Comparison of ENCODE assay signal across 8 mouse cellular contexts in the genomic region with DNA sequence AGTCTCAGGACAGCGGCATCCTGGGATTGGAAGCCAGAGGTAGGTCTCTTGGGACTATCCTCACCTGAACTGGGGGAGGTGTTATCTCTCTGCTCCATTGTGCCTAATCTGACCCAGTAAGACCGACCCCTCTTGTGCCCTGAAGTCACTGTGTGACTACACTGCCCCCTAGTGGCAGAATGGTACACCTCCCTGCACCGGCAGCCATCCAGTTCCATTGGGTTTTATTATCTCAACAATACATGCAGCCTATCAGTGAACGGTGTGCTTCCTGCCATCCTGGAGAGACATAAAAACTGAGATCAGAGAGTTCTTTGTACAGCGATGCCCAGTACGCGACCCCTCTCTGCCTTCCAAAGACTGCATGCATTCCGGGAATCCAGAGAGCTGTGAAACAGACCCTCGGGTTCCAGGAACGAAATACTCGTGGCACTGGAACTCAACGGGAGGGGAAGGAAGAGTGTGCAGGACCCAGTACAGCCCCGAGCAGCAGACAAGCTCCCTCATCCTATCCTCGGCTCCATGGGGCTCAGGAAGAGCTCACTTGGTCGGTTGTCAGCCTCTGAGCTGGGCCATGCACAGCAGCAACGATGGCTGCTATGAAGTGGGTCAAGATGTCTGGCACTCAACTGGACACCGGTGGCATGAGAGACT. TPM values are rescaled to one million over a fixed set of nuclear protein-coding genes. Genes with fewer than 3 reads are reported as not detected.
DNase-seq lines count a peak whose midpoint lies in the region; ATAC-seq and TF ChIP-seq lines count a peak whose summit lies in the region.

No protein-coding gene starts in this region.

- TF ChIP-seq CTCF in C2C12 (IDR thresholded peaks at IDR 0.05; ENCODE audit: control insufficient read depth, insufficient read depth, insufficient read length), result peak; percentile 91
- peak; percentile 97 for TF ChIP-seq CTCF in bone marrow, adult 2 months (IDR thresholded peaks at IDR 0.05; ENCODE audit: control insufficient read depth, insufficient read depth, low read length)

- 22% methylated on average over 17 of the region's 17 CpGs for WGBS in bone marrow, adult 2 months
- WGBS in embryonic facial prominence, embryonic 15.5 days, result 29% methylated on average over 17 of the region's 17 CpGs
- 33% methylated on average over 17 of the region's 17 CpGs for WGBS in heart, embryonic 10.5 days
- 29% methylated on average over 17 of the region's 17 CpGs for WGBS in limb, embryonic 14.5 days

- no peaks in the 10 kb centered on the region for H3K27me3 ChIP-seq in C2C12 (ENCODE audit: control insufficient read depth, insufficient read depth, insufficient read length)
- H3K27me3 ChIP-seq in embryonic facial prominence, embryonic 15.5 days, result no peaks in the 10 kb centered on the region
- peaks cover 10% of the 10 kb centered on the region for H3K27me3 ChIP-seq in heart, embryonic 10.5 days (ENCODE audit: insufficient read depth, poor library complexity, severe bottlenecking)
- H3K27me3 ChIP-seq in limb, embryonic 14.5 days (ENCODE audit: control insufficient read depth, insufficient read depth, low read length), result no peaks in the 10 kb centered on the region

- no peaks in the 10 kb centered on the region for H3K4me1 ChIP-seq in bone marrow, adult 2 months (ENCODE audit: control insufficient read depth, insufficient read depth, low read length)
- H3K4me1 ChIP-seq in embryonic facial prominence, embryonic 15.5 days, result no peaks in the 10 kb centered on the region
- no peaks in the 10 kb centered on the region for H3K4me1 ChIP-seq in heart, embryonic 10.5 days
- no peaks in the 10 kb centered on the region for H3K4me1 ChIP-seq in limb, embryonic 14.5 days (ENCODE audit: control insufficient read depth, insufficient read depth, low read length)

- peak; percentile 67; the same call in 1 of the 2 replicates for ATAC-seq in embryonic facial prominence, embryonic 15.5 days (ENCODE audit: insufficient number of reproducible peaks, low FRiP score, low TSS enrichment, low read depth)
- peak; percentile 72; the same call in 1 of the 2 replicates for ATAC-seq in limb, embryonic 14.5 days (ENCODE audit: low FRiP score, low read depth)
- ATAC-seq in monocyte, adult 5-6 weeks (replicated peaks; ENCODE audit: insufficient number of reproducible peaks, low FRiP score, low TSS enrichment, poor library complexity, severe bottlenecking), result peak; percentile 62

- no peak overlapping the region for H3ac ChIP-seq in C2C12 (ENCODE audit: control insufficient read depth, insufficient read length, low read depth)

- peak overlapping the region; percentile 23; the same call in 1 of the 2 replicates for H3K4me2 ChIP-seq in embryonic facial prominence, embryonic 15.5 days (replicated peaks)
- peak overlapping the region; percentile 24; the same call in 1 of the 2 replicates for H3K4me2 ChIP-seq in limb, embryonic 14.5 days (replicated peaks; ENCODE audit: low read depth, low read length, severe bottlenecking)

- no peak overlapping the region for H3K4me3 ChIP-seq in C2C12 (ENCODE audit: insufficient read depth, poor library complexity, severe bottlenecking)
- H3K4me3 ChIP-seq in bone marrow, adult 2 months (replicated peaks; ENCODE audit: control insufficient read depth, low read depth, low read length), result no peak overlapping the region
- no peak overlapping the region for H3K4me3 ChIP-seq in embryonic facial prominence, embryonic 15.5 days (replicated peaks)
- 0 out of 2 replicates have a peak overlapping the region, but pooled peaks have one; percentile 30 for H3K4me3 ChIP-seq in heart, embryonic 10.5 days
- peak overlapping the region; percentile 7; the same call in 1 of the 2 replicates for H3K4me3 ChIP-seq in limb, embryonic 14.5 days (replicated peaks; ENCODE audit: low read length)

- no peaks in the 10 kb centered on the region for H3K79me3 ChIP-seq in C2C12 (ENCODE audit: low read depth)

- H3K79me2 ChIP-seq in C2C12 (ENCODE audit: control insufficient read depth, insufficient read depth), result no peaks in the 10 kb centered on the region

- no peak for TF ChIP-seq POLR2A in bone marrow, adult 2 months (IDR thresholded peaks at IDR 0.05; ENCODE audit: borderline replicate concordance, control insufficient read depth, low read depth, low read length)
- no peak for TF ChIP-seq POLR2A in limb, embryonic 14.5 days (IDR thresholded peaks at IDR 0.05; ENCODE audit: borderline replicate concordance, extremely low read depth, insufficient read depth, insufficient read length)

- DNase-seq in heart, embryonic 10.5 days (ENCODE audit: low spot score), result peak; percentile 85
- DNase-seq in kidney, adult 9 months, result peak; percentile 87
- DNase-seq in limb, embryonic 14.5 days (ENCODE audit: low spot score), result peak; percentile 84
- DNase-seq in spleen, postnatal 14 days (ENCODE audit: low spot score in 2 of 2), result peak; percentile 37 to 57

- H3K36me3 ChIP-seq in C2C12 (ENCODE audit: control insufficient read depth, insufficient read depth), result no peaks in the 10 kb centered on the region
- H3K36me3 ChIP-seq in embryonic facial prominence, embryonic 15.5 days, result no peaks in the 10 kb centered on the region
- no peaks in the 10 kb centered on the region for H3K36me3 ChIP-seq in heart, embryonic 10.5 days
- no peaks in the 10 kb centered on the region for H3K36me3 ChIP-seq in limb, embryonic 14.5 days (ENCODE audit: control insufficient read depth, insufficient read depth, low read length)

- H3K27ac ChIP-seq in bone marrow, adult 2 months (ENCODE audit: control insufficient read depth, insufficient read depth, low read depth, low read length, poor library complexity), result no peak overlapping the region
- no peak overlapping the region for H3K27ac ChIP-seq in embryonic facial prominence, embryonic 15.5 days (replicated peaks)
- H3K27ac ChIP-seq in heart, embryonic 10.5 days, result no peak overlapping the region
- H3K27ac ChIP-seq in limb, embryonic 14.5 days (replicated peaks; ENCODE audit: low read depth, low read length), result no peak overlapping the region

- no peak overlapping the region for H3K9ac ChIP-seq in embryonic facial prominence, embryonic 15.5 days
- H3K9ac ChIP-seq in limb, embryonic 14.5 days (ENCODE audit: low read depth, low read length, severe bottlenecking), result peak overlapping the region; percentile 45; the same call in 1 of the 2 replicates

- no peaks in the 10 kb centered on the region for H3K9me3 ChIP-seq in embryonic facial prominence, embryonic 15.5 days (replicated peaks)
- no peaks in the 10 kb centered on the region for H3K9me3 ChIP-seq in heart, embryonic 10.5 days
- H3K9me3 ChIP-seq in limb, embryonic 14.5 days (ENCODE audit: control insufficient read depth, low read length), result no peaks in the 10 kb centered on the region

TF ChIP-seq in C2C12, 6 proteins besides CTCF, POLR2A, EP300 and RAD21:
- TF ChIP-seq CEBPB (IDR thresholded peaks at IDR 0.05; ENCODE audit: low read depth) (no peak), MYOD1 (IDR thresholded peaks at IDR 0.05; ENCODE audit: control insufficient read depth, insufficient read length, low read depth) (no peak)

RNA-seq across cellular contexts. Expression of a gene that starts 10.5 kb away (rescaled TPM):
- polyA plus RNA-seq in C2C12 (2012; fragmentation: generic; extraction: Trizol), result 45.1 TPM
- 8.2 and 9.7 TPM in 2 replicates for polyA plus RNA-seq in bone marrow, adult 2 months (2011; ENCODE audit: insufficient read depth, insufficient read length, low replicate concordance, missing spikeins)
- 29.0 and 32.5 TPM in 2 replicates for polyA plus RNA-seq in embryonic facial prominence, embryonic 15.5 days (2015; fragmentation: Nextera tagmentation; extraction: Ambion mirVana)
- polyA plus RNA-seq in heart, embryonic 10.5 days (2016; fragmentation: Nextera tagmentation; extraction: Ambion mirVana), result 18.7 and 26.5 TPM in 2 replicates
- polyA plus RNA-seq in limb, embryonic 14.5 days (2012; rRNA removed), result 47.1 and 80.8 TPM in 2 replicates
- polyA plus RNA-seq in limb, embryonic 14.5 days (2014; fragmentation: Nextera tagmentation; extraction: Ambion mirVana), result 30.5 and 32.1 TPM in 2 replicates
- 0.38 to 5.1 TPM (median 1.5 TPM) in 3 replicates for total RNA-seq in monocyte, adult 5-6 weeks (2017)

RNA-seq across cellular contexts. Expression of a gene that starts 59.8 kb away (rescaled TPM):
- polyA plus RNA-seq in C2C12 (2012; fragmentation: generic; extraction: Trizol), result 9.8 TPM
- 2.8 and 4.3 TPM in 2 replicates for polyA plus RNA-seq in bone marrow, adult 2 months (2011; ENCODE audit: insufficient read depth, insufficient read length, low replicate concordance, missing spikeins)
- polyA plus RNA-seq in embryonic facial prominence, embryonic 15.5 days (2015; fragmentation: Nextera tagmentation; extraction: Ambion mirVana), result 26.8 and 27.7 TPM in 2 replicates
- polyA plus RNA-seq in heart, embryonic 10.5 days (2016; fragmentation: Nextera tagmentation; extraction: Ambion mirVana), result 14.3 and 23.2 TPM in 2 replicates
- 16.4 and 20.1 TPM in 2 replicates for polyA plus RNA-seq in limb, embryonic 14.5 days (2012; rRNA removed)
- 10.6 and 11.5 TPM in 2 replicates for polyA plus RNA-seq in limb, embryonic 14.5 days (2014; fragmentation: Nextera tagmentation; extraction: Ambion mirVana)
- total RNA-seq in monocyte, adult 5-6 weeks (2017), result 2.2 to 2.6 TPM (median 2.5 TPM) in 3 replicates

Comparison
In these comparisons a context has a peak if more than half of its experiments do, and no peak if none do; other contexts are left out.
1. H3K4me3 ChIP-seq: peak in heart, embryonic 10.5 days (single experiment) and limb, embryonic 14.5 days (single experiment); none in C2C12 (single experiment), bone marrow, adult 2 months (single experiment) and embryonic facial prominence, embryonic 15.5 days (single experiment).
2. Peak in every context shown above with its lines, with median percentiles within 50 percentile points of each other: ATAC-seq and DNase-seq.